Mouse (Mus musculus): Measurements from ENCODE around the gene Hacd2. TPM values are rescaled to one million over a fixed set of nuclear protein-coding genes. Genes with fewer than 3 reads are reported as not detected.

The Hacd2 gene
- polyA plus RNA-seq, 1 experiment from 2014 or later, result 106 TPM

DNA sequence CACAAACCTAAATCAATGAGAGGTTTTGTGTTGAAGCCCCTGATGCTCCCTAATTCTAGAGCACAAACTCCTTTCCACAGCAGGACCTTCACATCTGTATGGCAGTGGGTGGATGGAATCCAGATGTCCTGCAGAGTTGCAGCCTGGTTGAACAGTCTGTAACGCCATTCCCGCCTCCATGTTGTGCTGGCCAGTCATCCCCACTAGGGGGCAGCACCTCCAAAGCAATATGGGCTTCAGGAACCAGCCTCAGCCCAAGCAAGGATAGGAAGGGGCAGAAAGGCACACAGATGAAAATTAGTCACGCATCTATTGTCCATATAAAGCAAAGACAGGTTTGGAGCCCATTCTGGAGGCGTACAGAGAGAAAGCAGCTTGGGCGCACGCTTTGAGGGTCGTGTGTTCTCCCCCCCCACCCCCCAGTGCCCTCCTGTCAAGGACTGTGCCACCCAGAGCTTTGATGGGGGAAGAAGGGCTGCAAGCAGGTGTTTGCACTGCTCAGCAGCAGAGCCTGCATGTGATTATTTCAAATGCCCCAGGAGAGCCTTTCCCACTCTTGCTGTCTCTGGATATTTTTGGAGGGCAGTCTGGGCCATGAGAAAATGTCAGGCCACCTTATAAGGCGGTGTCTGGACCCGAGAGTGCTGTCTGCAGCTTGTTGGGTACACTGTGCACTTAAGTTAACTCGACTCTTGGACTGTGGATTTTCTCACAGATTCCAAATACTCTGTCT lies 88.3 kb downstream of the Hacd2 start:
- WGBS, result 27% methylated on average over 10 of the region's 10 CpGs
- Histone ChIP-seq H3K27me3 (ENCODE audit: control insufficient read depth, insufficient read depth, low read length) (no peaks in the 10 kb centered on the region), H3K9ac (ENCODE audit: low read length) (no peak overlapping the region), H3K4me2 (ENCODE audit: low read depth, low read length) (no peak overlapping the region), H3K4me3 (replicated peaks; ENCODE audit: low read length) (no peak overlapping the region), H3K27ac (ENCODE audit: low read length) (peak overlapping the region; percentile 83), H3K4me1 (ENCODE audit: control insufficient read depth, insufficient read depth, low read length) (peaks cover 9% of the 10 kb centered on the region; the same call in 1 of the 2 replicates), H3K9me3 (replicated peaks; ENCODE audit: control insufficient read depth, low read length) (no peaks in the 10 kb centered on the region), H3K36me3 (ENCODE audit: control insufficient read depth, insufficient read depth, low read length) (no peaks in the 10 kb centered on the region)
- peak; percentile 80 for ATAC-seq (ENCODE audit: insufficient read depth, low FRiP score)

DNA sequence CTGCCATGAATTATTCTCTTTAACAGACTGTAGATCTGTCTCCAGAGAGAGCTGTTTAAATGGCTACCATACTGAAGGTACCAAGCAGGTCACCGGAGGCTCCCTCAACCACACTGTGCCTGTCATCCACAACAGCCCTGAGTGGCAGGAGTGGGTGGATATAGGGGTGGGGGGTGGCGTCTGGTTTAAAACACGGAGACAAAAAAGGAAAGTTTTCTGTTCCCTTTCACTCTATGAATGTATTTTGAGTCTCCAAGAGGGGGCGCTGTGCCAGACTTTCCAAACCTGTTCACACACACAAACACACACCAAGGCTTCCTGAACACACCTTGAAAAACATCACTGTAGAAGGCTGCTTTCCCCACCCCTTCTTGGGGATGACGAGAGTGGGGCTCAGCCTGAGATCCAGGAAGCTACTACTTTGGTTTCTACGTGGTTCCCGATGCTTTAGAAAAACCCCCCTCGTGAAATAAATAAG lies 89.0 kb downstream of the Hacd2 start:
- ATAC-seq (ENCODE audit: insufficient read depth, low FRiP score), result no peak; the same call in 1 of the 2 replicates
- 60% methylated on average over 8 of the region's 8 CpGs for WGBS

DNA sequence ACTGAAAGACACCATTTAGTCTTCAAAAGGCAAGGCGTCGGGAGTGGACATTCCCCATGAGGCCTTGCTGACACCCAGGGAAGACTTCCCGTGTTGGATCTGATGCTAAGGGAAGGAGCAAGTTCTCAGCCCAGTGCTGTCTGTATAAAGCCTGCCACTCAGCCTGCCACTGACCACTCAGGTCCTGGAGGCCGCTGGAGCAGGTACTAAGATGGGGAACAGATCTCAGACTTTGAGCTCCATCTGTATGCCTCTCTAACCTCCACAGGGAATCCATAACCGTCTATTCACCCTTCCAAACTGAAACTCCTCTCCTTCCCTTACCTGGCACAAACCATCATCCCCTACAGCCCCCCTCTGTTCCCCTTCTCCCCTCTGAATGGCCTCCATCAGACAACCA lies 91.3 kb downstream of the Hacd2 start:
- Histone ChIP-seq H3K4me3 (replicated peaks; ENCODE audit: low read length) (no peak overlapping the region), H3K36me3 (ENCODE audit: control insufficient read depth, insufficient read depth, low read length) (no peaks in the 10 kb centered on the region), H3K4me2 (ENCODE audit: low read depth, low read length) (no peak overlapping the region), H3K4me1 (ENCODE audit: control insufficient read depth, insufficient read depth, low read length) (peaks cover 9% of the 10 kb centered on the region; the same call in 1 of the 2 replicates), H3K27me3 (ENCODE audit: control insufficient read depth, insufficient read depth, low read length) (no peaks in the 10 kb centered on the region), H3K9ac (ENCODE audit: low read length) (no peak overlapping the region), H3K27ac (ENCODE audit: low read length) (no peak overlapping the region), H3K9me3 (replicated peaks; ENCODE audit: control insufficient read depth, low read length) (no peaks in the 10 kb centered on the region)
- 90% methylated on average over 5 of the region's 5 CpGs for WGBS
- ATAC-seq (ENCODE audit: insufficient read depth, low FRiP score), result no peak

More for the DNA sequence above, 89.0 kb downstream of the Hacd2 start:
- H3K9ac ChIP-seq (ENCODE audit: low read length), result no peak overlapping the region
- no peaks in the 10 kb centered on the region for H3K9me3 ChIP-seq (replicated peaks; ENCODE audit: control insufficient read depth, low read length)
- no peaks in the 10 kb centered on the region for H3K36me3 ChIP-seq (ENCODE audit: control insufficient read depth, insufficient read depth, low read length)
- no peak overlapping the region for H3K4me3 ChIP-seq (replicated peaks; ENCODE audit: low read length)
- peak overlapping the region; percentile 83 for H3K27ac ChIP-seq (ENCODE audit: low read length)
- no peak overlapping the region for H3K4me2 ChIP-seq (ENCODE audit: low read depth, low read length)
- no peaks in the 10 kb centered on the region for H3K27me3 ChIP-seq (ENCODE audit: control insufficient read depth, insufficient read depth, low read length)
- peaks cover 9% of the 10 kb centered on the region; the same call in 1 of the 2 replicates for H3K4me1 ChIP-seq (ENCODE audit: control insufficient read depth, insufficient read depth, low read length)

DNA sequence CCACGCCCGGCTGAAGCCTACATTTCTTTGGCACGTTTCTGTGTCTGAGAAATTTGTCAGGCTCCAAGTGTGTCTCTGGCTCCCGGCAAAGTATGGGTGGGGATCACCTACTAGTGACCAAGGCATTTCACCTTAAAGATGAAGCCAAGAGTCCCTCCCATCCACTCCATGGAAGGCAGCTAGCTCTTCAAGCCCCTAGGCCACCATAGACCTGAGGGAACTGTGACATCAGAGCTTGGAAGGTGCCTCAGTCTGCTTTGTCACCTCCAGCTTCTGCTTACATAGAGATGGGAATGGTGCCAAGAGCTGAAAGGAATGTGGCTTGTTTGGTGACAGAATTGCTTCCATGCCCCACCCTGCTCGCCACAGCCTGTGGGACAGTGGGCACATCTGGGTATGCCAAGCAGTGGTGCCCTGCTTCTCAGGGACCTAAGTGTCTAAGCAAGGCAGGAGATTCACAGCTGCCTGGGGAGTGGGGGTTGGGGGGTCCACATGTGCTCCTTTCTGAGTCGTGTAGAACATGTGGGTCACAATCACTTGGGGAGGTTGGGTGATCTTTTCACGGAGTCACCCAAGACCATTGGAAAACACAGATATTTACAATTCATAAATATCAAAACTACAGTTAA lies 94.2 kb downstream of the Hacd2 start:
- Histone ChIP-seq H3K36me3 (ENCODE audit: control insufficient read depth, insufficient read depth, low read length) (no peaks in the 10 kb centered on the region), H3K27me3 (ENCODE audit: control insufficient read depth, insufficient read depth, low read length) (no peaks in the 10 kb centered on the region), H3K27ac (ENCODE audit: low read length) (no peak overlapping the region), H3K4me3 (replicated peaks; ENCODE audit: low read length) (no peak overlapping the region), H3K9ac (ENCODE audit: low read length) (no peak overlapping the region), H3K4me1 (ENCODE audit: control insufficient read depth, insufficient read depth, low read length) (no peaks in the 10 kb centered on the region; the same call in 1 of the 2 replicates), H3K4me2 (ENCODE audit: low read depth, low read length) (no peak overlapping the region), H3K9me3 (replicated peaks; ENCODE audit: control insufficient read depth, low read length) (no peaks in the 10 kb centered on the region)
- ATAC-seq (ENCODE audit: insufficient read depth, low FRiP score), result peak; percentile 55; the same call in 1 of the 2 replicates
- WGBS, result 71% methylated on average over 7 of the region's 7 CpGs

DNA sequence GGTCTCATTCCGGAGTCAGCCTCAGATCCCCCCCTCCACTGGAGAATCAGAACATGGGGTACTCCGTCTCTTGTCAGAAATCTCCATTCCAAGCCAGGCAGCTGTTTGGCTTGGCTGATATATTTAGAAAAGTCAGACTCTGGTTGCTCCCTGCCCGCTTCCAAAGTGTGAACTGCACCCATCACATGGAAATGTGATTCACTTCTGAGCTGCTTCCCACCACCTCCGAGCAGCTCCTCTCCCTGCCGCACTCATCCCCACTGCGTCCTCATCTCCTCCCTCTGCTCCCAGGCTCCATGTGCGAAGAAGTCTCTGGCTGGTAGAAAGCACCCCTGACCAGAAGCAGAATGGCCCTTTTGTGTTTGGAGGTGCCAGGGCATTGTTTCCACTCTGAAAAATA lies 95.2 kb downstream of the Hacd2 start:
- no peak overlapping the region for H3K27ac ChIP-seq (ENCODE audit: low read length)
- no peaks in the 10 kb centered on the region; the same call in 1 of the 2 replicates for H3K4me1 ChIP-seq (ENCODE audit: control insufficient read depth, insufficient read depth, low read length)
- H3K4me3 ChIP-seq (replicated peaks; ENCODE audit: low read length), result no peak overlapping the region
- WGBS, result 48% methylated on average over 7 of the region's 7 CpGs
- H3K4me2 ChIP-seq (ENCODE audit: low read depth, low read length), result no peak overlapping the region
- H3K9me3 ChIP-seq (replicated peaks; ENCODE audit: control insufficient read depth, low read length), result no peaks in the 10 kb centered on the region
- H3K9ac ChIP-seq (ENCODE audit: low read length), result no peak overlapping the region
- no peak for ATAC-seq (ENCODE audit: insufficient read depth, low FRiP score)
- no peaks in the 10 kb centered on the region for H3K27me3 ChIP-seq (ENCODE audit: control insufficient read depth, insufficient read depth, low read length)
- H3K36me3 ChIP-seq (ENCODE audit: control insufficient read depth, insufficient read depth, low read length), result no peaks in the 10 kb centered on the region

DNA sequence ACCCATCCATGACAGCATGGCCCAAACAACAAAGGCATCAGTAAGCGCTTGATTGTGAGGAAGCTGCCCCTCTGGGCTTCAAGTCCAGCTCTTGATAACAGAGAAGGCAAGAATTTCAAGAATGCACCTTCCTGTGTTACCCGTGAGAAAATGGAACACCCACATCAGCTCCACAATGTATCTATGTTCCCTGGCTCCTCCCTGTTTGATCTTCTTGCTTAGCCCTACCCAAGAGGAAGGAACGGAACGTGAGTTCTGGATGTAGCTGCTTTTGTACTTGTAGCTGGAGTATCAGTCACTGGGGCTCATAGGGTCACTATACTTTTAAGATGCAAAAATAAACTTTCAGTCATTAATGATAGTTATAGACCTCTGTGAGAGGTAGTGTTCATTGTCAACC lies 98.4 kb downstream of the Hacd2 start:
- Histone ChIP-seq H3K27me3 (ENCODE audit: control insufficient read depth, insufficient read depth, low read length) (no peaks in the 10 kb centered on the region), H3K27ac (ENCODE audit: low read length) (no peak overlapping the region), H3K4me1 (ENCODE audit: control insufficient read depth, insufficient read depth, low read length) (no peaks in the 10 kb centered on the region; the same call in 1 of the 2 replicates), H3K4me2 (ENCODE audit: low read depth, low read length) (no peak overlapping the region), H3K9ac (ENCODE audit: low read length) (no peak overlapping the region), H3K36me3 (ENCODE audit: control insufficient read depth, insufficient read depth, low read length) (no peaks in the 10 kb centered on the region), H3K4me3 (replicated peaks; ENCODE audit: low read length) (no peak overlapping the region), H3K9me3 (replicated peaks; ENCODE audit: control insufficient read depth, low read length) (no peaks in the 10 kb centered on the region)
- WGBS, result 54% methylated on average over 4 of the region's 4 CpGs
- no peak for ATAC-seq (ENCODE audit: insufficient read depth, low FRiP score)

DNA sequence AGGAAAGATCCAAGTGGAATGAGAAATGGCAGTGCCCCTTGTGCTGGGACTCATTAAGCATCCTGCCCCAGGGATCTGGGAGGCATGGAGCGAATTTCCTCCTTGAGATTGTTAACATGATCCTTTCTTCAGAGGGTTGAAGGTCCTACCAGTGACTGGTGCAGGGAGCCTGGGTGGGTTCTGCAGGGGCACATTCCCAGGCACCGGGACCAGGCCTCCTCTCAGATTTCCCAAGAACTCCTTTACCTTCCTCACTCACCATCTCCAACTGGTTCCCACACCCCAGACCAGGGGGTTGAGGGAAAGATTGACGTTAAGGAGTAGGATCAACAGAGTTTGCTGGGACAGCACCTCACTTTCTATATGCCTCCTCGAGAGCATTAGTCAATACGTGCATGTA lies 105.0 kb downstream of the Hacd2 start:
- Histone ChIP-seq H3K27me3 (ENCODE audit: control insufficient read depth, insufficient read depth, low read length) (no peaks in the 10 kb centered on the region), H3K9ac (ENCODE audit: low read length) (no peak overlapping the region), H3K36me3 (ENCODE audit: control insufficient read depth, insufficient read depth, low read length) (no peaks in the 10 kb centered on the region), H3K4me2 (ENCODE audit: low read depth, low read length) (no peak overlapping the region), H3K4me1 (ENCODE audit: control insufficient read depth, insufficient read depth, low read length) (no peaks in the 10 kb centered on the region), H3K4me3 (replicated peaks; ENCODE audit: low read length) (no peak overlapping the region), H3K9me3 (replicated peaks; ENCODE audit: control insufficient read depth, low read length) (no peaks in the 10 kb centered on the region), H3K27ac (ENCODE audit: low read length) (no peak overlapping the region)
- no peak for ATAC-seq (ENCODE audit: insufficient read depth, low FRiP score)
- 87% methylated on average over 5 of the region's 5 CpGs for WGBS

DNA sequence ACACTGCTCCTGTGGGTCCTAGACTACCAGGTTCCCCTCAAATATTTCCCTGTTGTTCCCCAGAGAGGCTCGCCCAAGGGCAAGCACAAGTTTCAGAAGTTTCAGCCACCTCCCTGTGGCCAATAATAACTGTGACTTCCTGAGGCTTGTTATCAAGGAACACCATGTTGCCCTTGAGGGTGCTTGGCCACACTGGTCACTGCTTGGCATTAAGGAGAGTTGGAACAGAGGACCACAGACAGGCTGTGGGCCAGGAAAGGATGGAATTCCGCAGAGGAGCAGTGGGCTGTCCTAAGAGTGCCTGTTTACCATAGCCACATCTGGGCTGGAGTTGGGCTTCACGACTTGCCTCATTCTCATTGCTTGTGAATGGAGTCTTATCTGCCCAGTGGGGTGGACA lies 107.9 kb downstream of the Hacd2 start:
- Histone ChIP-seq H3K27me3 (ENCODE audit: control insufficient read depth, insufficient read depth, low read length) (no peaks in the 10 kb centered on the region), H3K9me3 (replicated peaks; ENCODE audit: control insufficient read depth, low read length) (no peaks in the 10 kb centered on the region), H3K36me3 (ENCODE audit: control insufficient read depth, insufficient read depth, low read length) (no peaks in the 10 kb centered on the region), H3K9ac (ENCODE audit: low read length) (no peak overlapping the region), H3K4me2 (ENCODE audit: low read depth, low read length) (no peak overlapping the region), H3K4me1 (ENCODE audit: control insufficient read depth, insufficient read depth, low read length) (no peaks in the 10 kb centered on the region), H3K4me3 (replicated peaks; ENCODE audit: low read length) (no peak overlapping the region), H3K27ac (ENCODE audit: low read length) (no peak overlapping the region)
- 65% methylated on average over 3 of the region's 3 CpGs for WGBS
- ATAC-seq (ENCODE audit: insufficient read depth, low FRiP score), result no peak

DNA sequence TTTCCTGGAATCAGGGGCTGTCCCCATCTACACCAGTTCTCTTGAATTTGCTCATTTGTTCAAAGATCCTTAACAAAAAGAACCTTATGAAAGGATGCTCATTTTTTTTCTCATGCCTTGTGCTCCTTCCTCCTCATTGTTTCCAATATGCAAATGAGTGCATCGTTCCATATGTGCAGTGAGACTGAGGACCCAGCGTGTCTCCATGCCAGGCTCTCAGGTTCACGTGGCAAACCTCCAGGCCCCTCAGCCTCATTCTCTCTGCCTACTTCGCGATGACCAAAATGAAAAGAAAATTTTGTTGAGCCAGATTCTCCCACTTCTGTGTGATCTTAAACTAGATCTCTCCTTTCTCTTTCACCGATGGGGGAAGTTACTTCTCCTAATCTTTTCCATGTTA lies 117.2 kb downstream of the Hacd2 start:
- no peaks in the 10 kb centered on the region for H3K36me3 ChIP-seq (ENCODE audit: control insufficient read depth, insufficient read depth, low read length)
- 76% methylated on average over 6 of the region's 6 CpGs for WGBS
- H3K27ac ChIP-seq (ENCODE audit: low read length), result no peak overlapping the region
- H3K4me3 ChIP-seq (replicated peaks; ENCODE audit: low read length), result no peak overlapping the region
- peaks cover 8% of the 10 kb centered on the region; the same call in 1 of the 2 replicates for H3K4me1 ChIP-seq (ENCODE audit: control insufficient read depth, insufficient read depth, low read length)
- no peaks in the 10 kb centered on the region for H3K9me3 ChIP-seq (replicated peaks; ENCODE audit: control insufficient read depth, low read length)
- H3K9ac ChIP-seq (ENCODE audit: low read length), result no peak overlapping the region
- no peaks in the 10 kb centered on the region for H3K27me3 ChIP-seq (ENCODE audit: control insufficient read depth, insufficient read depth, low read length)
- no peak overlapping the region for H3K4me2 ChIP-seq (ENCODE audit: low read depth, low read length)
- no peak for ATAC-seq (ENCODE audit: insufficient read depth, low FRiP score)
